Mouse (Mus musculus): ENCODE measurements around the gene U2af2. TPM values are rescaled to one million over a fixed set of nuclear protein-coding genes. Genes with fewer than 3 reads are reported as not detected.
"Not testable (repeated sequence)": the region's sequence is repeated elsewhere in the genome, so short reads cannot be mapped to it uniquely, and the experiment has no call there.

Gene U2af2
- polyA plus RNA-seq, 1 experiment from 2014 or later = 179 TPM

GRCm38 (mm10) chr7:5060944-5061773 lies 784 bp upstream of the U2af2 start:
- under 1% methylated on average over 60 of the region's 60 CpGs for WGBS
- Histone ChIP-seq H3K36me3 (peaks cover 19% of the 10 kb centered on the region), H3K4me3 (peak overlapping the region; percentile 79), H3K27me3 (ENCODE audit: insufficient read depth, poor library complexity, severe bottlenecking) (peaks cover 31% of the 10 kb centered on the region), H3K4me1 (replicated peaks) (peaks cover 54% of the 10 kb centered on the region), H3K9me3 (no peaks in the 10 kb centered on the region), H3K27ac (peak overlapping the region; percentile 97)
- DNase-seq (ENCODE audit: low spot score) = peak; percentile 99

GRCm38 (mm10) chr7:5062360-5063001 lies 538 bp downstream of the U2af2 start:
- WGBS = under 1% methylated on average over 51 of the region's 51 CpGs
- H3K27ac ChIP-seq = peak overlapping the region; percentile 97
- H3K27me3 ChIP-seq (ENCODE audit: insufficient read depth, poor library complexity, severe bottlenecking) = peaks cover 18% of the 10 kb centered on the region
- no peaks in the 10 kb centered on the region for H3K9me3 ChIP-seq
- H3K4me1 ChIP-seq (replicated peaks) = peaks cover 43% of the 10 kb centered on the region
- peaks cover 32% of the 10 kb centered on the region for H3K36me3 ChIP-seq
- peak; percentile 83 for DNase-seq (ENCODE audit: low spot score)
- H3K4me3 ChIP-seq = peak overlapping the region; percentile 79

- Histone ChIP-seq H3K36me3 (peaks cover 56% of the 10 kb centered on the region), H3K4me1 (replicated peaks) (peaks cover 36% of the 10 kb centered on the region), H3K27me3 (ENCODE audit: insufficient read depth, poor library complexity, severe bottlenecking) (no peaks in the 10 kb centered on the region), H3K4me3 (no peak overlapping the region), H3K9me3 (no peaks in the 10 kb centered on the region), H3K27ac (no peak overlapping the region)
- 94% methylated on average over 6 of the region's 6 CpGs for WGBS
- DNase-seq (ENCODE audit: low spot score) = no peak
These were observed 2.9 kb downstream of the U2af2 start for GRCm38 (mm10) chr7:5064886-5065285.

GRCm38 (mm10) chr7:5073586-5073985 lies 11.6 kb downstream of the U2af2 start:
- WGBS = 87% methylated on average over 1 of the region's 1 CpGs
- no peak for DNase-seq (ENCODE audit: low spot score)
- Histone ChIP-seq H3K27ac (no peak overlapping the region), H3K4me1 (replicated peaks) (no peaks in the 10 kb centered on the region), H3K9me3 (no peaks in the 10 kb centered on the region), H3K27me3 (ENCODE audit: insufficient read depth, poor library complexity, severe bottlenecking) (no peaks in the 10 kb centered on the region), H3K36me3 (peaks cover 98% of the 10 kb centered on the region), H3K4me3 (no peak overlapping the region)

- Histone ChIP-seq H3K27ac (no peak overlapping the region), H3K9me3 (no peaks in the 10 kb centered on the region), H3K36me3 (peaks cover 92% of the 10 kb centered on the region), H3K4me1 (replicated peaks) (0 out of 2 replicates have a peak, but pooled peaks cover 2% of the 10 kb centered on the region), H3K4me3 (no peak overlapping the region), H3K27me3 (ENCODE audit: insufficient read depth, poor library complexity, severe bottlenecking) (no peaks in the 10 kb centered on the region)
- 91% methylated on average over 5 of the region's 5 CpGs for WGBS
- DNase-seq (ENCODE audit: low spot score) = no peak
These were observed 13.0 kb downstream of the U2af2 start for GRCm38 (mm10) chr7:5074984-5075383.

GRCm38 (mm10) chr7:5076931-5077330 lies 15.0 kb downstream of the U2af2 start:
- Histone ChIP-seq H3K27me3 (ENCODE audit: insufficient read depth, poor library complexity, severe bottlenecking) (no peaks in the 10 kb centered on the region), H3K4me1 (replicated peaks) (peaks cover 15% of the 10 kb centered on the region), H3K9me3 (no peaks in the 10 kb centered on the region), H3K4me3 (no peak overlapping the region), H3K27ac (no peak overlapping the region), H3K36me3 (peaks cover 74% of the 10 kb centered on the region)
- whole genome bisulfite sequencing = 93% methylated on average over 2 of the region's 2 CpGs
- DNase-seq (ENCODE audit: low spot score) = no peak

- not testable (repeated sequence) for H3K9me3 ChIP-seq; H3K27me3 ChIP-seq (ENCODE audit: insufficient read depth, poor library complexity, severe bottlenecking); DNase-seq (ENCODE audit: low spot score)
- Histone ChIP-seq H3K4me3 (peak overlapping the region; percentile 96), H3K4me1 (replicated peaks) (peaks cover 18% of the 10 kb centered on the region), H3K27ac (peak overlapping the region; percentile 96), H3K36me3 (peaks cover 73% of the 10 kb centered on the region)
- 60% methylated on average over 12 of the region's 13 CpGs for WGBS
These were observed 17.5 kb downstream of the U2af2 start for GRCm38 (mm10) chr7:5079365-5080009.

- DNase-seq (ENCODE audit: low spot score) = peak; percentile 95
- H3K27ac ChIP-seq = peak within 1 kb of the TSS; percentile 96
- H3K27me3 ChIP-seq (ENCODE audit: insufficient read depth, poor library complexity, severe bottlenecking) = no peaks in the 10 kb centered on the region
- under 1% methylated on average over 81 of the region's 81 CpGs for WGBS
- peaks cover 73% of the 10 kb centered on the region for H3K36me3 ChIP-seq
- H3K4me1 ChIP-seq (replicated peaks) = peaks cover 18% of the 10 kb centered on the region
- H3K4me3 ChIP-seq = peak within 1 kb of the TSS; percentile 96
- no peaks in the 10 kb centered on the region for H3K9me3 ChIP-seq
These were observed 18.2 kb downstream of the U2af2 start, which contains the start of gene Epn1 for GRCm38 (mm10) chr7:5080010-5080751. Gene Epn1, plus strand, starts transcription at chr7:5080235.

GRCm38 (mm10) chr7:5080815-5081214 lies 18.9 kb downstream of the U2af2 start:
- 23% methylated on average over 6 of the region's 6 CpGs for WGBS
- H3K36me3 ChIP-seq = peaks cover 73% of the 10 kb centered on the region

GRCm38 (mm10) chr7:5081241-5081640 lies 19.3 kb downstream of the U2af2 start:
- WGBS = 79% methylated on average over 6 of the region's 6 CpGs
- Histone ChIP-seq H3K4me1 (replicated peaks) (peaks cover 18% of the 10 kb centered on the region), H3K36me3 (peaks cover 74% of the 10 kb centered on the region), H3K4me3 (peak overlapping the region; percentile 96), H3K27ac (0 out of 2 replicates have a peak overlapping the region, but pooled peaks have one; percentile 96), H3K9me3 (no peaks in the 10 kb centered on the region), H3K27me3 (ENCODE audit: insufficient read depth, poor library complexity, severe bottlenecking) (no peaks in the 10 kb centered on the region)
- no peak for DNase-seq (ENCODE audit: low spot score)

More at GRCm38 (mm10) chr7:5080815-5081214, 18.9 kb downstream of the U2af2 start:
- peak overlapping the region; percentile 96 for H3K4me3 ChIP-seq
- no peaks in the 10 kb centered on the region for H3K9me3 ChIP-seq
- peaks cover 18% of the 10 kb centered on the region for H3K4me1 ChIP-seq (replicated peaks)
- H3K27ac ChIP-seq = peak overlapping the region; percentile 96
- H3K27me3 ChIP-seq (ENCODE audit: insufficient read depth, poor library complexity, severe bottlenecking) = no peaks in the 10 kb centered on the region
- peak; percentile 14 for DNase-seq (ENCODE audit: low spot score)

GRCm38 (mm10) chr7:5081939-5082338 lies 20.0 kb downstream of the U2af2 start:
- peaks cover 73% of the 10 kb centered on the region for H3K36me3 ChIP-seq
- no peaks in the 10 kb centered on the region for H3K9me3 ChIP-seq
- 97% methylated on average over 2 of the region's 2 CpGs for WGBS
- H3K27me3 ChIP-seq (ENCODE audit: insufficient read depth, poor library complexity, severe bottlenecking) = no peaks in the 10 kb centered on the region
- no peak overlapping the region; the same call in none of the 2 replicates for H3K4me3 ChIP-seq
- no peak overlapping the region for H3K27ac ChIP-seq
- DNase-seq (ENCODE audit: low spot score) = no peak
- H3K4me1 ChIP-seq (replicated peaks) = peaks cover 18% of the 10 kb centered on the region

Data from hindbrain, embryonic 10.5 days (tissue).